16 mouse cellular contexts compared by ENCODE assay signal in genomic region chr13:56087936-56088335, GRCm38 (mm10). TPM values are rescaled to one million over a fixed set of nuclear protein-coding genes. Genes with fewer than 3 reads are reported as not detected.
DNase-seq lines count a peak whose midpoint lies in the region; ATAC-seq and TF ChIP-seq lines count a peak whose summit lies in the region.
"Had no signal": no experiment of that assay in that cellular context is flagged by ENCODE, and none has a peak within 500 bp of the region (broad histone marks: within the 10 kb centered on the region; RNA-seq: fewer than 3 reads in every experiment).

No protein-coding gene starts in this region.

- H3K9ac ChIP-seq in heart, embryonic 16.5 days (ENCODE audit: low read length): peak overlapping the region; percentile 52
- no peak overlapping the region for H3K9ac ChIP-seq in intestine, postnatal 0 days (ENCODE audit: low read depth, low read length)
- H3K9ac ChIP-seq: embryonic facial prominence, embryonic 12.5 days; limb, embryonic 15.5 days had no signal

- H3K9me3 ChIP-seq in heart, embryonic 16.5 days (replicated peaks; ENCODE audit: control insufficient read depth, low read length): no peaks in the 10 kb centered on the region
- no peaks in the 10 kb centered on the region for H3K9me3 ChIP-seq in intestine, postnatal 0 days (ENCODE audit: control insufficient read depth)
- H3K9me3 ChIP-seq: embryonic facial prominence, embryonic 12.5 days; forebrain, embryonic 10.5 days; limb, embryonic 15.5 days had no signal

- WGBS in heart, embryonic 16.5 days: 47% methylated on average over 19 of the region's 19 CpGs
- 92% methylated on average over 19 of the region's 19 CpGs for WGBS in intestine, postnatal 0 days

- DNase-seq in layer of hippocampus, adult 2 months (ENCODE audit: low spot score in 2 of 2): no peak
- no peak for DNase-seq in layer of hippocampus, postnatal 14 days (ENCODE audit: low spot score in 2 of 2)
- peak; percentile 49 to 74 for DNase-seq in heart, adult 9 months (ENCODE audit: low spot score in 2 of 2)
- DNase-seq in kidney, postnatal 4 days: peak; percentile 43 to 60
- DNase-seq in adrenal gland, adult 8-10 months: no peak
- no peak for DNase-seq in thymus, postnatal 25 days
- DNase-seq: adrenal gland, adult 2 months; cerebellum, postnatal 14 days; layer of hippocampus, postnatal 36 days; lung, adult 2 months had no signal

- H3K27ac ChIP-seq in layer of hippocampus, adult 2 months: peak overlapping the region; percentile 60; the same call in 1 of the 2 replicates
- H3K27ac ChIP-seq in heart, embryonic 16.5 days (ENCODE audit: low read length): peak overlapping the region; percentile 91
- no peak overlapping the region for H3K27ac ChIP-seq in intestine, postnatal 0 days (ENCODE audit: low read depth, low read length)
- H3K27ac ChIP-seq: embryonic facial prominence, embryonic 12.5 days; forebrain, embryonic 10.5 days; limb, embryonic 15.5 days had no signal

- H3K36me3 ChIP-seq in heart, embryonic 16.5 days (ENCODE audit: control insufficient read depth, insufficient read depth): peaks cover 15% of the 10 kb centered on the region
- H3K36me3 ChIP-seq in intestine, postnatal 0 days (ENCODE audit: control insufficient read depth, insufficient read depth): peaks cover 70% of the 10 kb centered on the region

- H3K4me1 ChIP-seq in heart, embryonic 16.5 days (ENCODE audit: control insufficient read depth, insufficient read depth, low read length): peaks cover 42% of the 10 kb centered on the region
- H3K4me1 ChIP-seq in intestine, postnatal 0 days (replicated peaks; ENCODE audit: control insufficient read depth, insufficient read depth, low read length): no peaks in the 10 kb centered on the region

- ATAC-seq in heart, embryonic 16.5 days (replicated peaks; ENCODE audit: extremely low read depth, insufficient read depth, low FRiP score): peak; percentile 86
- no peak for ATAC-seq in intestine, postnatal 0 days

- 0 out of 2 replicates have a peak overlapping the region, but pooled peaks have one; percentile 34 for H3K4me2 ChIP-seq in heart, embryonic 16.5 days (ENCODE audit: low read depth, low read length)
- no peak overlapping the region for H3K4me2 ChIP-seq in intestine, postnatal 0 days (replicated peaks; ENCODE audit: low read depth)
- H3K4me2 ChIP-seq: embryonic facial prominence, embryonic 12.5 days; limb, embryonic 15.5 days had no signal

- no peak overlapping the region for H3K4me3 ChIP-seq in layer of hippocampus, adult 2 months
- no peak overlapping the region for H3K4me3 ChIP-seq in heart, embryonic 16.5 days (ENCODE audit: low read length)
- no peak overlapping the region for H3K4me3 ChIP-seq in intestine, postnatal 0 days (ENCODE audit: low read depth, low read length)
- H3K4me3 ChIP-seq: embryonic facial prominence, embryonic 12.5 days; forebrain, embryonic 10.5 days; limb, embryonic 15.5 days had no signal

- no peak for TF ChIP-seq CTCF in layer of hippocampus, adult 2 months (conservative IDR thresholded peaks at IDR 0.05)
- TF ChIP-seq CTCF in intestine, postnatal 0 days (IDR thresholded peaks at IDR 0.05; ENCODE audit: low read depth): no peak

- no peaks in the 10 kb centered on the region for H3K27me3 ChIP-seq in heart, embryonic 16.5 days (ENCODE audit: control insufficient read depth, insufficient read depth, low read length)
- no peaks in the 10 kb centered on the region for H3K27me3 ChIP-seq in intestine, postnatal 0 days (replicated peaks; ENCODE audit: control insufficient read depth, insufficient read depth, low read length)
- H3K27me3 ChIP-seq: CH12.LX; embryonic facial prominence, embryonic 12.5 days; limb, embryonic 15.5 days had no signal

RNA-seq across cellular contexts. Expression of gene H2afy, which starts 48.2 kb away (rescaled TPM):
- total RNA-seq in layer of hippocampus, adult 2 months (2021): 100 to 1,000 TPM; 118 to 122 TPM
- total RNA-seq in layer of hippocampus, postnatal 14 days (2021): 100 to 1,000 TPM; 127 to 133 TPM
- 114 and 120 TPM in 2 replicates for polyA plus RNA-seq in heart, embryonic 16.5 days (2015; fragmentation: Nextera tagmentation; extraction: Ambion mirVana)
- polyA plus RNA-seq in intestine, postnatal 0 days (2015; fragmentation: Nextera tagmentation; extraction: Ambion mirVana): 132 and 138 TPM in 2 replicates
- 100 to 1,000 TPM; 130 to 162 (median 139) TPM for total RNA-seq in adrenal gland, adult 8-10 months (2022)

Comparison
In these comparisons a context has a peak if more than half of its experiments do, and no peak if none do; other contexts are left out.
1. DNase-seq: peak in heart, adult 9 months (2 of 2) and kidney, postnatal 4 days (2 of 2); none in layer of hippocampus, adult 2 months (0 of 2), layer of hippocampus, postnatal 14 days (0 of 2), adrenal gland, adult 8-10 months (single experiment) and thymus, postnatal 25 days (single experiment).